Mouse (Mus musculus) cortical plate, adult 2 months (tissue): ENCODE measurements around the gene Abca8b. TPM values are rescaled to one million over a fixed set of nuclear protein-coding genes. Genes with fewer than 3 reads are reported as not detected.

ENCODE experiments used
- H3K27ac ChIP-seq: fragments of 200-500 bp; 2 replicates; pipeline ENCODE4 v1.5.1; 2012; ENCODE audit warnings: low read length, control low read depth, inconsistent platforms; ENCODE audit not compliant: insufficient read depth
- H3K4me1 ChIP-seq: fragments of 200-500 bp; 2 replicates; pipeline ENCODE4 v1.6.1; 2011; ENCODE audit warnings: low read length; ENCODE audit not compliant: control insufficient read depth, insufficient read depth
- H3K4me3 ChIP-seq: fragments of 200-500 bp; 2 replicates; pipeline ENCODE4 v1.5.1; 2011; ENCODE audit warnings: mild to moderate bottlenecking, low read length, control low read depth; ENCODE audit not compliant: insufficient read depth
- CTCF ChIP-seq: fragments of 200-500 bp; IDR thresholded peaks from 2 replicates; pipeline ENCODE4 v1.5.1; 2011; ENCODE audit warnings: mild to moderate bottlenecking, control low read depth, low read length; ENCODE audit not compliant: insufficient read depth; ENCODE audit errors: extremely low read depth
- POLR2A ChIP-seq: fragments of 200-500 bp; IDR thresholded peaks from 2 replicates; pipeline ENCODE4 v1.6.1; 2011; ENCODE audit warnings: mild to moderate bottlenecking, low read length, control low read depth; ENCODE audit not compliant: insufficient read depth; ENCODE audit errors: extremely low read depth
- polyA plus RNA-seq: library from polyadenylated mRNA; depleted of rRNA; stranded (reverse); fragments of >200 nt; gene quantifications from 2 replicates; pipeline ENCODE4 v1.2.3, GENCODE M21; 2012; rRNA removed

The Abca8b gene
- polyA plus RNA-seq, 1 experiment = 8.7 TPM

- H3K4me3 ChIP-seq = no peak overlapping the region
- no peak for TF ChIP-seq CTCF
- TF ChIP-seq POLR2A = no peak
- H3K27ac ChIP-seq = no peak overlapping the region
- H3K4me1 ChIP-seq = no peaks in the 10 kb centered on the region
Measured at GRCm38 (mm10) chr11:109884801-109885200, 110.8 kb downstream of the Abca8b start.

DNA sequence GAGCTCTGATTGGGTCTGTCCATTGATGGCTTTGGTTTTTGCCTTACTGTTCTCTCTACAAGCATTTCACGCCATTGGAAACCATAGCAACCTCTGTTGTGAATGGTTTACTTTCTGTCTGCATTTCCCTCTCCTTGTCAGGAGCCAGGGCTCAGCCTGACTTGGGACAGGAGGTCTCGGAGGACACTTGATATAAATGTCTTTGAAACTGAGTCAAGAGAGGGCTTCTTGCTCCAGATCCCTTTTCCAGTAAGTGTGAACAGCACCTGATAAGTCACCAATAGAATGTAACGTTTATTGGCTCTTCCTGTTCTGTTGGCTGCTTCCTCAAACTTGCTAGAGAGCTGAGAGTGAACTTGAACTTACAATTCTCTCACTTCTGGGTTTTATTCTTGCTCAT, 111.5 kb downstream of the Abca8b start:
- Histone ChIP-seq H3K4me3 (no peak overlapping the region), H3K4me1 (no peaks in the 10 kb centered on the region), H3K27ac (no peak overlapping the region)
- TF ChIP-seq POLR2A (no peak), CTCF (no peak)

Other genes with a start within 250 kb of the Abca8b start
- gene 1700012B07Rik, start 167.8 kb downstream of the Abca8b start, polyA plus RNA-seq = not detected in 2 replicates
- 2.8 and 3.2 TPM in 2 replicates for gene Abca8a, start 100.1 kb upstream of the Abca8b start, polyA plus RNA-seq
- gene Abca9, start 172.4 kb upstream of the Abca8b start, polyA plus RNA-seq = 3.1 and 3.4 TPM in 2 replicates